Mouse (Mus musculus): Measurements from ENCODE around the gene H2-T22.

The H2-T22 gene

GRCm38 (mm10) chr17:35998545-35999305 is 43.8 kb downstream of the H2-T22 start:
- DNase-seq (ENCODE audit: low read depth, low spot score): no peak

GRCm38 (mm10) chr17:35997713-35998510 is 44.6 kb downstream of the H2-T22 start:
- DNase-seq (ENCODE audit: low read depth, low spot score): no peak

GRCm38 (mm10) chr17:35996949-35997348 is 45.6 kb downstream of the H2-T22 start:
- peak; percentile 90 for DNase-seq (ENCODE audit: low read depth, low spot score)

GRCm38 (mm10) chr17:35994879-35995240 is 47.7 kb downstream of the H2-T22 start:
- no peak for DNase-seq (ENCODE audit: low read depth, low spot score)

- peak; percentile 72 for DNase-seq (ENCODE audit: low read depth, low spot score)
Measured at GRCm38 (mm10) chr17:35994175-35994878, 48.2 kb downstream of the H2-T22 start.

- DNase-seq (ENCODE audit: low read depth, low spot score): peak; percentile 76
Measured at GRCm38 (mm10) chr17:35993675-35994074, 48.9 kb downstream of the H2-T22 start.

GRCm38 (mm10) chr17:35991781-35992180 is 50.8 kb downstream of the H2-T22 start:
- DNase-seq (ENCODE audit: low read depth, low spot score): no peak
